Mouse (Mus musculus) liver, adult 2 months (tissue): ENCODE measurements around the gene Rps27. TPM values are rescaled to one million over a fixed set of nuclear protein-coding genes. Genes with fewer than 3 reads are reported as not detected.

Experiments
- DNase-seq: peaks from one replicate; pipeline ENCODE4 v3.0.0-alpha.2; 2011; ENCODE audit warnings: low read depth, low spot score; ENCODE audit errors: extremely low read depth
- H3K27ac ChIP-seq: fragments of 200-500 bp; replicated peaks from 2 replicates; pipeline ENCODE4 v1.5.1; 2012; ENCODE audit warnings: low read depth, mild to moderate bottlenecking, control low read depth, inconsistent platforms, low read length; ENCODE audit not compliant: insufficient read depth
- H3K27me3 ChIP-seq: fragments of 200-500 bp; 2 replicates; pipeline ENCODE4 v1.6.1; 2012; ENCODE audit warnings: mild to moderate bottlenecking, moderate library complexity, low read length, inconsistent platforms; ENCODE audit not compliant: control insufficient read depth, insufficient read depth
- H3K36me3 ChIP-seq: fragments of 200-500 bp; 2 replicates; pipeline ENCODE4 v1.6.1; 2012; ENCODE audit warnings: low read length, inconsistent platforms; ENCODE audit not compliant: control insufficient read depth, insufficient read depth
- H3K4me1 ChIP-seq: fragments of 200-500 bp; 2 replicates; pipeline ENCODE4 v1.6.1; 2011; ENCODE audit warnings: low read length; ENCODE audit not compliant: control insufficient read depth, insufficient read depth
- H3K4me3 ChIP-seq: fragments of 200-500 bp; 2 replicates; pipeline ENCODE4 v1.5.1; 2011; ENCODE audit warnings: low read depth, mild to moderate bottlenecking, control low read depth, low read length, moderate library complexity; ENCODE audit not compliant: insufficient read depth
- H3K79me2 ChIP-seq: fragments of 200-500 bp; 2 replicates; pipeline ENCODE4 v1.6.1; 2012; ENCODE audit warnings: inconsistent platforms, mild to moderate bottlenecking, low read length, moderate library complexity; ENCODE audit not compliant: control insufficient read depth, insufficient read depth
- H3K9ac ChIP-seq: fragments of 200-500 bp; 2 replicates; pipeline ENCODE4 v1.6.1; 2012; ENCODE audit warnings: low read depth, mild to moderate bottlenecking, control low read depth, inconsistent platforms, low read length
- CTCF ChIP-seq: fragments of 200-500 bp; IDR thresholded peaks from 2 replicates; pipeline ENCODE4 v1.5.1; 2011; ENCODE audit warnings: low read depth, low read length, control low read depth
- POLR2A ChIP-seq: fragments of 200-500 bp; IDR thresholded peaks from 2 replicates; pipeline ENCODE4 v1.6.1; 2011; ENCODE audit warnings: low read length, control low read depth; ENCODE audit not compliant: insufficient read depth; ENCODE audit errors: extremely low read depth
- whole genome bisulfite sequencing: fragments of 180-500 bp; shearing (Covaris S2); methylation state at CpG from one replicate; pipeline ENCODE4 v1.1.7; 2018; 5-methylcytosine and 5-hydroxymethylcytosine counted together
- polyA plus RNA-seq: library from polyadenylated mRNA; depleted of rRNA; stranded (reverse); fragments of >200 nt; gene quantifications from 2 replicates; pipeline ENCODE4 v1.2.3, GENCODE M21; 2012
- total RNA-seq: library from RNA; depleted of rRNA; stranded (reverse); fragments of >200 nt; gene quantifications from 2 replicates; pipeline ENCODE4 v1.2.3, GENCODE M21; 2014

Rps27 gene
- total and polyA plus RNA-seq, 2 experiments = 226 to 904 TPM

DNA sequence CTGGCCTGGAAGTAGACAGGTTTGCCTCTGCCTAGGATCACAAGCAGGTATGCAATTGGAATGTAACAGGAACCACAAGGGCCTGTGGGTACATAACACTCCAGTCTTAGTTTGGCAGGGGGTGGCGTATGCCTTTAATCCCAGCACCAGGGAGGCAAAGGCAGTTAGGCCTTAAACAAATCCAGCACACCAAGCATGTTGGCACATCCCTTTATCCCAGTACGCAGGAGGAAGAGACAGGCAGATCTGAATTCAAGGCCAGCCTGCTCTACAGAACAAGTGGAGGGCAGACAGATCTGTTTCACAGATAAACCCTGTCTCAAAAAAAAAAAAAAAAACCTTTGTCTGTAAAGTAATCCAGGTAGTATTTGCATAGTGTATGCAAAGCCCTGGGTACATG is 4.8 kb downstream of the Rps27 start:
- Histone ChIP-seq H3K9ac (no peak overlapping the region), H3K27ac (no peak overlapping the region), H3K79me2 (peaks cover 9% of the 10 kb centered on the region; the same call in 1 of the 2 replicates), H3K36me3 (peaks cover 43% of the 10 kb centered on the region), H3K27me3 (no peaks in the 10 kb centered on the region), H3K4me1 (peaks cover 11% of the 10 kb centered on the region), H3K4me3 (no peak overlapping the region)
- DNase-seq = no peak
- no peak for TF ChIP-seq POLR2A
- TF ChIP-seq CTCF = no peak
- 85% methylated on average over 2 of the region's 2 CpGs for WGBS

DNA sequence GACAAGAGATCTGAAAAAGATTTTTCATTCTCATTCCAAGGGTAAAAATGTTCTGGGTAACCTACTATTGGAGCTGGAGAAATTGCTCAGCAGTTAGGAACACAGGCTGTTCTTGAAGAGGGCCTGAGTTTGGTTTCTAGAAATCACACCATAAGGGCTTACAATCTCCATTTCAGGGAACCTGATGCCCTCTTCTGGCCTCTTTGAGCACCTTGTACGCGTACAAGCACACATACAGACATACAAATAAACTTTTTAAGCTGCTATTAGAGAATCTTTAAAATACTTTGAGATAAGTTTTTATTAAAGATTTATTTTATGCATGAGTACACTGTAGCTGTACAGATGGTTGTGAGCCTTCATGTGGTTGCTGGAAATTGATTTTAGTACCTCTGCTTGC is 8.9 kb downstream of the Rps27 start:
- 96% methylated on average over 2 of the region's 2 CpGs for WGBS
- Histone ChIP-seq H3K79me2 (no peaks in the 10 kb centered on the region), H3K36me3 (peaks cover 17% of the 10 kb centered on the region), H3K9ac (no peak overlapping the region), H3K27me3 (no peaks in the 10 kb centered on the region), H3K4me3 (no peak overlapping the region), H3K4me1 (no peaks in the 10 kb centered on the region), H3K27ac (no peak overlapping the region)
- TF ChIP-seq POLR2A (no peak), CTCF (no peak)
- no peak for DNase-seq

DNA sequence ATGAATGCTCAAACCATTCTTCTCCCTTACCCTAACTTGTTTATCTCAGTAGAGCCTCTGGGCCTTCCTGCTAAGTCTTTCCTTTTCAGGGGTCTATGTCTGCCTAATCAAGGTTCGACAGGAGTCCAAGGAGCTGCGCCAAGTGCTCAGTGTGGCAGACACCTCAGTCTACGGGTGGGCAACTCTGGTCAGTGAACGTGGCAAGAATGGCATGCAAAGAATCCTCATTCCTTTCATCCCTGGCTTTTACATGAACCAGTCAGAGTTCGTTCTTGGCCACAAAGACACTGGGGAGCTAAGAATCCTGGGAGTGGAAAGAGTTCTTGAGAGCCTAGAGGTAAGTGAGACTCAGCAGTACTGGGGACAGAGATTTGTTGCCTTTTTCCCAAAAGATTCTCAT is 9.8 kb downstream of the Rps27 start:
- Histone ChIP-seq H3K4me1 (no peaks in the 10 kb centered on the region), H3K27me3 (no peaks in the 10 kb centered on the region), H3K79me2 (no peaks in the 10 kb centered on the region), H3K36me3 (peaks cover 8% of the 10 kb centered on the region), H3K9ac (no peak overlapping the region), H3K27ac (no peak overlapping the region), H3K4me3 (no peak overlapping the region)
- no peak for DNase-seq
- WGBS = 82% methylated on average over 5 of the region's 5 CpGs
- TF ChIP-seq POLR2A = no peak
- TF ChIP-seq CTCF = no peak

DNA sequence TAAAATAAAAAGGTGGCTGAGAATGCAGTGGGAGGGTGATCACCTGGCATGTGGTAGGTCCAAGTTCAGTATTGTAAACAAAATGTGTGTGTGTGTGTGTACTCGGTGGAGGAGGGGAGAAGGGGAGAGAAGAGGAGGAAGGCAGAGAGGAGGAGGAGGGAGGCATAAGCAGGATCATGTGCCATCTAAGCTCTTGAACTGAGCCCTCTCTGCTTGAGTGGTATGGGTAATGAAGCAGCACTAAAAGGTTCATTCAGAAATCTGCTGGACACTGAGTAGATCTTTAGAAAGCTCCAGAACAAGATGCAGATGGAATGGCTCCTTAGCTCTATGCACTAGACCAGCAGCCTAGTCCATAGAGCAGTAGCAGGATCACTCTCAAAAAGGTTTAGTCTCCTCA is 10.6 kb downstream of the Rps27 start:
- Histone ChIP-seq H3K4me1 (peaks cover under 1% of the 10 kb centered on the region; the same call in 1 of the 2 replicates), H3K79me2 (no peaks in the 10 kb centered on the region), H3K9ac (no peak overlapping the region), H3K4me3 (no peak overlapping the region), H3K27ac (no peak overlapping the region), H3K27me3 (no peaks in the 10 kb centered on the region), H3K36me3 (peaks cover 2% of the 10 kb centered on the region)
- DNase-seq = no peak
- WGBS = 38% methylated on average over 1 of the region's 1 CpGs
- TF ChIP-seq CTCF (no peak), POLR2A (no peak)

DNA sequence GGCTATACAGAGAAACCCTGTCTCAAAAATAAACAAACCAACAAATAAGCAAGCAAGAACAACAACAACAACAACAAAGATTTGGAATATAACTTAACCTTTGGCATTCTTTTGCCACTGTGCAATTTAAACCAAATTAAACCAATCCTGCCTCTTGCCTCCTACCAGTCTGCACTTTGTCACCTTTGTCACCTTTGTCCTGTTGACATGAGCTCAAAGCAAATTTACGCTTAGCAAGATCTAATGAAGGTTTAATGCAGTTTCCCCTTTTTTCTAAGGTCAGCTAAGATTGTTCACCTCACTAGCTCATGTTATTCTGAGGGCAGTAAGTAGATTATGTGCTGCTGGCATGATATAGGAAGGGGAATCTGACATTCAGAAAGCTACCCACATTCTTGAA is 15.9 kb downstream of the Rps27 start:
- Histone ChIP-seq H3K27ac (peak overlapping the region; percentile 38), H3K4me1 (peaks cover 4% of the 10 kb centered on the region; the same call in 1 of the 2 replicates), H3K36me3 (no peaks in the 10 kb centered on the region), H3K79me2 (no peaks in the 10 kb centered on the region), H3K4me3 (no peak overlapping the region), H3K27me3 (no peaks in the 10 kb centered on the region), H3K9ac (no peak overlapping the region)
- DNase-seq = peak; percentile 86
- WGBS = 24% methylated on average over 1 of the region's 1 CpGs
- TF ChIP-seq CTCF (no peak), POLR2A (no peak)

DNA sequence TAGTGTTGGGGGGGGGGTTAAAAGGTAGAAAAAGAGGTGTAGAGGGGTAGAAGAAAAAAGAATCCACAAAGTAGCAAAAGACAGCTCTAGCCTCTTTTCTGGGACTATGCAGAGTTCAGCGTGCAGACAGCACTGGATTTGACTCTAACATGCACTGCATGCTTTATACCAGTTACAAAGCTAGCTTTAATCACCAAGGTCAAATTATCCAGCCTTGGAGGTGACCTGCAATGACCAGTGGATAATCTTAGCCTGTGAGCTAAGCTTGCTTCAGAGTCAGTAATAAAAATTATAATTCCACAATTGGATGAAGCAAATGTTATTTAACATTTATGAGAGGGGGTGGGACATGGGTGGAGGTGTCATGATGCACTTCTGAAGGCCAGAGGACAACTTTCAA is 17.8 kb downstream of the Rps27 start:
- Histone ChIP-seq H3K4me1 (peaks cover 4% of the 10 kb centered on the region; the same call in 1 of the 2 replicates), H3K36me3 (no peaks in the 10 kb centered on the region), H3K4me3 (no peak overlapping the region), H3K27ac (no peak overlapping the region), H3K27me3 (no peaks in the 10 kb centered on the region), H3K79me2 (no peaks in the 10 kb centered on the region), H3K9ac (no peak overlapping the region)
- no peak for DNase-seq
- no peak for TF ChIP-seq POLR2A
- TF ChIP-seq CTCF = no peak
- 81% methylated on average over 1 of the region's 1 CpGs for WGBS
